Comparison of ENCODE assay signal across 20 mouse cellular contexts in the genomic region with DNA sequence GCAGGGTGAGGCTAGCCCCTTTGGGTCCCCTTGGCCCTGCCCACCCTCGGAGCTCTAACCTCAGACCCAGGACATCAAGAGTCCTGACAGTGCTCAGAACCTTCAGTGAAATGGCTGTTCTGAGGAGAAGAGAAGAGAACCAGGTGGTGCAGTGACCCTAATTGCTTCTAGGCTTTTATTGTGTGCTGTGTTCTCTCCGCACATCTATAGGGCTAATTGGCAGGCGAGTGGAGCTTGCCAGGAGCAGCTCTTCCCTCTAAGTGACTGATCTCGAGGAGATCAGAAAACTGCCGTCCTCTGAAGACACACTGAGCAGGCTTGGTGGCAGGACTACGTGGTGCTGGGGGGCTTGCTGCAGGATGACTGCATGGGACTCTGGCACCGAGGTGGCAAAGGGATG. TPM values are rescaled to one million over a fixed set of nuclear protein-coding genes. Genes with fewer than 3 reads are reported as not detected.
DNase-seq lines count a peak whose midpoint lies in the region; ATAC-seq lines count a peak whose summit lies in the region.
"Had no signal": no experiment of that assay in that cellular context is flagged by ENCODE, and none has a peak within 500 bp of the region (broad histone marks: within the 10 kb centered on the region; RNA-seq: fewer than 3 reads in every experiment).

No protein-coding gene starts in this region.

- H3K4me2 ChIP-seq in forebrain, embryonic 13.5 days = no peak overlapping the region
- H3K4me2 ChIP-seq in forebrain, embryonic 11.5 days (ENCODE audit: low read depth, low read length, severe bottlenecking) = no peak overlapping the region
- no peak overlapping the region for H3K4me2 ChIP-seq in midbrain, embryonic 12.5 days (replicated peaks)
- no peak overlapping the region for H3K4me2 ChIP-seq in midbrain, embryonic 14.5 days (ENCODE audit: low read length)
- H3K4me2 ChIP-seq in midbrain, embryonic 16.5 days (ENCODE audit: low read length) = no peak overlapping the region
- H3K4me2 ChIP-seq in liver, embryonic 12.5 days = no peak overlapping the region
- H3K4me2 ChIP-seq: embryonic facial prominence, embryonic 13.5 days; heart, embryonic 12.5 days had no signal

- H3K36me3 ChIP-seq in forebrain, embryonic 13.5 days (ENCODE audit: poor library complexity, severe bottlenecking) = no peaks in the 10 kb centered on the region
- H3K36me3 ChIP-seq in forebrain, embryonic 11.5 days (ENCODE audit: control insufficient read depth, insufficient read depth, low read length) = no peaks in the 10 kb centered on the region
- H3K36me3 ChIP-seq in midbrain, embryonic 12.5 days = no peaks in the 10 kb centered on the region
- H3K36me3 ChIP-seq in midbrain, embryonic 14.5 days (ENCODE audit: control insufficient read depth, insufficient read depth, low read length) = no peaks in the 10 kb centered on the region
- H3K36me3 ChIP-seq in midbrain, embryonic 16.5 days (ENCODE audit: control insufficient read depth, insufficient read depth, low read length) = no peaks in the 10 kb centered on the region
- no peaks in the 10 kb centered on the region for H3K36me3 ChIP-seq in liver, embryonic 12.5 days
- H3K36me3 ChIP-seq: embryonic facial prominence, embryonic 13.5 days; heart, embryonic 12.5 days; hindbrain, embryonic 10.5 days had no signal

- ATAC-seq in forebrain, embryonic 13.5 days = peak; percentile 19; the same call in 1 of the 2 replicates
- no peak for ATAC-seq in forebrain, embryonic 11.5 days (replicated peaks; ENCODE audit: low FRiP score)
- ATAC-seq in midbrain, embryonic 12.5 days (ENCODE audit: low FRiP score, low read depth) = 0 out of 2 replicates have a peak, but pooled peaks have one; percentile 56
- ATAC-seq in midbrain, embryonic 14.5 days (ENCODE audit: low FRiP score, low TSS enrichment) = no peak
- peak; percentile 29; the same call in 1 of the 2 replicates for ATAC-seq in midbrain, embryonic 16.5 days
- ATAC-seq in liver, embryonic 12.5 days = no peak
- ATAC-seq: activated CD4-positive, CD25-positive, alpha-beta regulatory T cell, adult 4 months; hindbrain, embryonic 16.5 days; Patski had no signal

- H3K4me3 ChIP-seq in forebrain, embryonic 13.5 days = no peak overlapping the region
- no peak overlapping the region for H3K4me3 ChIP-seq in forebrain, embryonic 11.5 days (ENCODE audit: low read depth, low read length)
- H3K4me3 ChIP-seq in midbrain, embryonic 12.5 days = no peak overlapping the region
- no peak overlapping the region for H3K4me3 ChIP-seq in midbrain, embryonic 14.5 days (replicated peaks; ENCODE audit: low read depth, low read length)
- no peak overlapping the region for H3K4me3 ChIP-seq in midbrain, embryonic 16.5 days (ENCODE audit: low read depth, low read length)
- H3K4me3 ChIP-seq in liver, embryonic 12.5 days = no peak overlapping the region
- H3K4me3 ChIP-seq: embryonic facial prominence, embryonic 13.5 days; gastrocnemius, adult 2 months; heart, embryonic 12.5 days; hindbrain, embryonic 10.5 days had no signal

- no peaks in the 10 kb centered on the region; the same call in 1 of the 2 replicates for H3K27me3 ChIP-seq in forebrain, embryonic 13.5 days
- no peaks in the 10 kb centered on the region for H3K27me3 ChIP-seq in forebrain, embryonic 11.5 days (ENCODE audit: control insufficient read depth, insufficient read depth, low read length)
- H3K27me3 ChIP-seq in midbrain, embryonic 12.5 days = peaks cover 9% of the 10 kb centered on the region
- H3K27me3 ChIP-seq in midbrain, embryonic 14.5 days (ENCODE audit: control insufficient read depth, insufficient read depth, low read length) = no peaks in the 10 kb centered on the region
- H3K27me3 ChIP-seq in midbrain, embryonic 16.5 days (ENCODE audit: control insufficient read depth, insufficient read depth, low read depth, low read length) = no peaks in the 10 kb centered on the region
- no peaks in the 10 kb centered on the region for H3K27me3 ChIP-seq in liver, embryonic 12.5 days (replicated peaks)
- H3K27me3 ChIP-seq: embryonic facial prominence, embryonic 13.5 days; Patski had no signal

- H3K9me3 ChIP-seq in forebrain, embryonic 13.5 days (replicated peaks) = no peaks in the 10 kb centered on the region
- no peaks in the 10 kb centered on the region for H3K9me3 ChIP-seq in forebrain, embryonic 11.5 days (ENCODE audit: control insufficient read depth, low read length)
- H3K9me3 ChIP-seq in midbrain, embryonic 12.5 days = no peaks in the 10 kb centered on the region
- no peaks in the 10 kb centered on the region for H3K9me3 ChIP-seq in midbrain, embryonic 14.5 days (ENCODE audit: control insufficient read depth, low read length)
- no peaks in the 10 kb centered on the region for H3K9me3 ChIP-seq in midbrain, embryonic 16.5 days (replicated peaks; ENCODE audit: control insufficient read depth, low read length, poor library complexity, severe bottlenecking)
- 0 out of 2 replicates have a peak, but pooled peaks cover 4% of the 10 kb centered on the region for H3K9me3 ChIP-seq in liver, embryonic 12.5 days (replicated peaks)
- H3K9me3 ChIP-seq: embryonic facial prominence, embryonic 13.5 days; hindbrain, embryonic 10.5 days had no signal

- H3K9ac ChIP-seq in forebrain, embryonic 13.5 days = no peak overlapping the region
- H3K9ac ChIP-seq in forebrain, embryonic 11.5 days (ENCODE audit: low read length) = no peak overlapping the region
- H3K9ac ChIP-seq in midbrain, embryonic 12.5 days (replicated peaks) = no peak overlapping the region
- no peak overlapping the region for H3K9ac ChIP-seq in midbrain, embryonic 14.5 days (replicated peaks; ENCODE audit: low read length)
- H3K9ac ChIP-seq in midbrain, embryonic 16.5 days (ENCODE audit: low read depth, low read length) = no peak overlapping the region
- H3K9ac ChIP-seq in liver, embryonic 12.5 days = no peak overlapping the region
- H3K9ac ChIP-seq: embryonic facial prominence, embryonic 13.5 days; heart, embryonic 12.5 days had no signal

- peaks cover 39% of the 10 kb centered on the region for H3K4me1 ChIP-seq in forebrain, embryonic 13.5 days
- H3K4me1 ChIP-seq in forebrain, embryonic 11.5 days (replicated peaks; ENCODE audit: control insufficient read depth, insufficient read depth, low read length) = peaks cover 2% of the 10 kb centered on the region; the same call in 1 of the 2 replicates
- peaks cover 32% of the 10 kb centered on the region for H3K4me1 ChIP-seq in midbrain, embryonic 12.5 days
- H3K4me1 ChIP-seq in midbrain, embryonic 14.5 days (ENCODE audit: control insufficient read depth, insufficient read depth, low read length) = peaks cover 24% of the 10 kb centered on the region; the same call in 1 of the 2 replicates
- peaks cover 6% of the 10 kb centered on the region; the same call in 1 of the 2 replicates for H3K4me1 ChIP-seq in midbrain, embryonic 16.5 days (ENCODE audit: control insufficient read depth, insufficient read depth, low read length)
- no peaks in the 10 kb centered on the region for H3K4me1 ChIP-seq in liver, embryonic 12.5 days
- H3K4me1 ChIP-seq: heart, embryonic 12.5 days had no signal

- 31% methylated on average over 7 of the region's 7 CpGs for WGBS in forebrain, embryonic 13.5 days
- WGBS in forebrain, embryonic 11.5 days = 58% methylated on average over 7 of the region's 7 CpGs
- 62% methylated on average over 7 of the region's 7 CpGs for WGBS in midbrain, embryonic 12.5 days
- WGBS in midbrain, embryonic 14.5 days = 51% methylated on average over 7 of the region's 7 CpGs
- WGBS in midbrain, embryonic 16.5 days = 47% methylated on average over 7 of the region's 7 CpGs
- WGBS in liver, embryonic 12.5 days (ENCODE audit: insufficient replicate concordance) = 58% methylated on average over 7 of the region's 7 CpGs

- DNase-seq in forebrain, embryonic 11.5 days (ENCODE audit: low spot score) = no peak
- no peak for DNase-seq in midbrain, embryonic 14.5 days
- DNase-seq in MN1 (ENCODE audit: low spot score) = peak; percentile 33
- DNase-seq: adrenal gland, postnatal 14 days; cerebellum, adult 18-20 months; cerebellum, adult 9-11 months; cerebellum, postnatal 36 days; gastrocnemius, adult 2 months; gastrocnemius, postnatal 25 days had no signal

- no peak overlapping the region for H3K27ac ChIP-seq in forebrain, embryonic 13.5 days
- H3K27ac ChIP-seq in forebrain, embryonic 11.5 days (ENCODE audit: low read depth, low read length) = no peak overlapping the region
- H3K27ac ChIP-seq in midbrain, embryonic 12.5 days (replicated peaks) = 0 out of 2 replicates have a peak overlapping the region, but pooled peaks have one; percentile 30
- no peak overlapping the region for H3K27ac ChIP-seq in midbrain, embryonic 14.5 days (replicated peaks; ENCODE audit: low read depth, low read length)
- no peak overlapping the region for H3K27ac ChIP-seq in midbrain, embryonic 16.5 days (ENCODE audit: low read length)
- no peak overlapping the region for H3K27ac ChIP-seq in liver, embryonic 12.5 days
- H3K27ac ChIP-seq: embryonic facial prominence, embryonic 13.5 days; gastrocnemius, adult 2 months; hindbrain, embryonic 10.5 days had no signal

RNA-seq across cellular contexts. Expression of a gene that starts 43.6 kb away (rescaled TPM):
- polyA plus RNA-seq in forebrain, embryonic 13.5 days (2015; fragmentation: Nextera tagmentation; extraction: Ambion mirVana) = 6.1 TPM in 2 replicates
- 3.8 and 4.4 TPM in 2 replicates for polyA plus RNA-seq in forebrain, embryonic 11.5 days (2014; fragmentation: Nextera tagmentation; extraction: Ambion mirVana)
- 10.5 and 13.2 TPM in 2 replicates for polyA plus RNA-seq in midbrain, embryonic 12.5 days (2016; fragmentation: Nextera tagmentation; extraction: Ambion mirVana)
- 16.4 and 18.0 TPM in 2 replicates for polyA plus RNA-seq in midbrain, embryonic 14.5 days (2014; fragmentation: Nextera tagmentation; extraction: Ambion mirVana)
- 20.3 and 24.1 TPM in 2 replicates for polyA plus RNA-seq in midbrain, embryonic 16.5 days (2015; fragmentation: Nextera tagmentation; extraction: Ambion mirVana)
- polyA plus RNA-seq in liver, embryonic 12.5 days (2016; fragmentation: Nextera tagmentation; extraction: Ambion mirVana) = 0.14 and 0.22 TPM in 2 replicates
- polyA plus RNA-seq: activated CD4-positive, CD25-positive, alpha-beta regulatory T cell, adult 4 months; C2C12 had no signal

Comparison
In these comparisons a context has a peak if more than half of its experiments do, and no peak if none do; other contexts are left out.
1. ATAC-seq: peak in forebrain, embryonic 13.5 days (single experiment), midbrain, embryonic 12.5 days (single experiment) and midbrain, embryonic 16.5 days (single experiment); none in forebrain, embryonic 11.5 days (single experiment), midbrain, embryonic 14.5 days (single experiment) and liver, embryonic 12.5 days (single experiment).